Mouse (Mus musculus) forebrain, embryonic 16.5 days (tissue): ENCODE measurements at regions not wholly inside any gene's neighbourhood (a gene's known extent, or its start where the extent isn't known, plus 50 kb on each side); places are given as distances from the start of the nearest gene placed in this dataset.

Experiments
- ATAC-seq: fragments of 200-750 bp; cut with Nextera tagmentation; 2 replicates; pipeline ENCODE4 v1.8.0; 2017; ENCODE audit warnings: mild to moderate bottlenecking, moderate library complexity
- H3K27ac ChIP-seq: fragments of 300-500 bp; sonication (generic); 2 replicates; pipeline ENCODE4 v1.5.1; 2014; ENCODE audit warnings: low read length, control low read depth
- H3K27me3 ChIP-seq: fragments of 300-500 bp; sonication (generic); replicated peaks from 2 replicates; pipeline ENCODE4 v1.6.1; 2014; ENCODE audit warnings: low read length; ENCODE audit not compliant: control insufficient read depth, insufficient read depth
- H3K36me3 ChIP-seq: fragments of 300-500 bp; sonication (generic); 2 replicates; pipeline ENCODE4 v1.6.1; 2014; ENCODE audit not compliant: control insufficient read depth, insufficient read depth
- H3K4me1 ChIP-seq: fragments of 300-500 bp; sonication (generic); replicated peaks from 2 replicates; pipeline ENCODE4 v1.6.1; 2014; ENCODE audit warnings: low read length; ENCODE audit not compliant: control insufficient read depth, insufficient read depth
- H3K4me2 ChIP-seq: fragments of 300-500 bp; sonication (generic); 2 replicates; pipeline ENCODE4 v1.6.1; 2014; ENCODE audit warnings: mild to moderate bottlenecking, low read length, control low read depth
- H3K4me3 ChIP-seq: fragments of 300-500 bp; sonication (generic); replicated peaks from 2 replicates; pipeline ENCODE4 v1.5.1; 2014; ENCODE audit warnings: mild to moderate bottlenecking, low read length, control low read depth
- H3K9ac ChIP-seq: fragments of 300-500 bp; sonication (generic); replicated peaks from 2 replicates; pipeline ENCODE4 v1.6.1; 2014; ENCODE audit warnings: low read depth, low read length, control low read depth
- H3K9me3 ChIP-seq: fragments of 300-500 bp; sonication (generic); 2 replicates; pipeline ENCODE4 v1.6.1; 2016; ENCODE audit warnings: low read length; ENCODE audit not compliant: control insufficient read depth
- WGBS: fragments of 180-500 bp; shearing (Covaris S2); extraction: QIAGEN DNeasy Blood & Tissue Kit; methylation state at CpG from one replicate; pipeline ENCODE4 v1.1.7; 2014; 5-methylcytosine and 5-hydroxymethylcytosine counted together

GRCm38 (mm10) chr3:121024810-121025209, 146.7 kb downstream of the Rwdd3 start:
- Histone ChIP-seq H3K27ac (no peak overlapping the region), H3K36me3 (no peaks in the 10 kb centered on the region), H3K27me3 (no peaks in the 10 kb centered on the region), H3K9ac (no peak overlapping the region), H3K4me3 (no peak overlapping the region), H3K9me3 (no peaks in the 10 kb centered on the region), H3K4me2 (no peak overlapping the region), H3K4me1 (no peaks in the 10 kb centered on the region)
- no peak for ATAC-seq
- 36% methylated on average over 8 of the region's 8 CpGs for WGBS

- Histone ChIP-seq H3K27me3 (no peaks in the 10 kb centered on the region), H3K4me1 (no peaks in the 10 kb centered on the region), H3K27ac (no peak overlapping the region), H3K4me2 (no peak overlapping the region), H3K36me3 (no peaks in the 10 kb centered on the region), H3K9ac (no peak overlapping the region), H3K9me3 (no peaks in the 10 kb centered on the region), H3K4me3 (no peak overlapping the region)
- 0 out of 2 replicates have a peak, but pooled peaks have one; percentile 49 for ATAC-seq
- 82% methylated on average over 4 of the region's 4 CpGs for WGBS
Measured at GRCm38 (mm10) chr3:121021126-121021848, 150.2 kb downstream of the Rwdd3 start.

GRCm38 (mm10) chr3:121009223-121009622, 162.3 kb downstream of the Rwdd3 start:
- Histone ChIP-seq H3K4me3 (no peak overlapping the region), H3K9ac (no peak overlapping the region), H3K36me3 (no peaks in the 10 kb centered on the region), H3K27me3 (no peaks in the 10 kb centered on the region), H3K4me1 (peaks cover 17% of the 10 kb centered on the region), H3K9me3 (no peaks in the 10 kb centered on the region), H3K4me2 (no peak overlapping the region), H3K27ac (peak overlapping the region; percentile 66)
- 15% methylated on average over 6 of the region's 6 CpGs for WGBS
- ATAC-seq = peak; percentile 93

GRCm38 (mm10) chr3:120983556-120984270, 187.8 kb downstream of the Rwdd3 start:
- peak overlapping the region; percentile 25; the same call in 1 of the 2 replicates for H3K4me3 ChIP-seq
- peak overlapping the region; percentile 42 for H3K9ac ChIP-seq
- no peaks in the 10 kb centered on the region for H3K36me3 ChIP-seq
- 20% methylated on average over 17 of the region's 17 CpGs for WGBS
- no peaks in the 10 kb centered on the region for H3K9me3 ChIP-seq
- H3K27ac ChIP-seq = peak overlapping the region; percentile 95
- H3K4me1 ChIP-seq = peaks cover 20% of the 10 kb centered on the region
- ATAC-seq = peak; percentile 86
- peak overlapping the region; percentile 57 for H3K4me2 ChIP-seq
- no peaks in the 10 kb centered on the region for H3K27me3 ChIP-seq

GRCm38 (mm10) chr3:120982795-120983555, 188.5 kb downstream of the Rwdd3 start:
- Histone ChIP-seq H3K27ac (peak overlapping the region; percentile 82), H3K36me3 (no peaks in the 10 kb centered on the region), H3K9me3 (no peaks in the 10 kb centered on the region), H3K4me1 (peaks cover 20% of the 10 kb centered on the region), H3K4me3 (no peak overlapping the region), H3K9ac (no peak overlapping the region), H3K4me2 (peak overlapping the region; percentile 57), H3K27me3 (no peaks in the 10 kb centered on the region)
- ATAC-seq = peak; percentile 76
- 4% methylated on average over 10 of the region's 10 CpGs for WGBS

- H3K9me3 ChIP-seq = no peaks in the 10 kb centered on the region
- H3K4me2 ChIP-seq = no peak overlapping the region
- no peak overlapping the region for H3K4me3 ChIP-seq
- peak; percentile 46 for ATAC-seq
- no peaks in the 10 kb centered on the region for H3K36me3 ChIP-seq
- no peak overlapping the region for H3K9ac ChIP-seq
- H3K27ac ChIP-seq = peak overlapping the region; percentile 71
- peaks cover 20% of the 10 kb centered on the region for H3K4me1 ChIP-seq
- no peaks in the 10 kb centered on the region for H3K27me3 ChIP-seq
- 21% methylated on average over 4 of the region's 4 CpGs for WGBS
Measured at GRCm38 (mm10) chr3:120982218-120982617, 189.3 kb downstream of the Rwdd3 start.

- peak; percentile 90 for ATAC-seq
- no peak overlapping the region for H3K4me2 ChIP-seq
- H3K27me3 ChIP-seq = no peaks in the 10 kb centered on the region
- H3K9me3 ChIP-seq = no peaks in the 10 kb centered on the region
- H3K36me3 ChIP-seq = no peaks in the 10 kb centered on the region
- H3K27ac ChIP-seq = peak overlapping the region; percentile 27
- peaks cover 10% of the 10 kb centered on the region for H3K4me1 ChIP-seq
- 49% methylated on average over 14 of the region's 14 CpGs for WGBS
- H3K9ac ChIP-seq = no peak overlapping the region
- H3K4me3 ChIP-seq = no peak overlapping the region
Measured at GRCm38 (mm10) chr3:120970746-120971466, 200.6 kb downstream of the Rwdd3 start.

GRCm38 (mm10) chr3:120946906-120947305, 224.6 kb downstream of the Rwdd3 start:
- Histone ChIP-seq H3K27ac (no peak overlapping the region), H3K36me3 (no peaks in the 10 kb centered on the region), H3K9me3 (no peaks in the 10 kb centered on the region), H3K4me3 (no peak overlapping the region), H3K4me1 (no peaks in the 10 kb centered on the region), H3K27me3 (no peaks in the 10 kb centered on the region), H3K4me2 (no peak overlapping the region), H3K9ac (no peak overlapping the region)
- 66% methylated on average over 8 of the region's 8 CpGs for WGBS
- no peak for ATAC-seq
